Comparison of ENCODE assay signal across 17 mouse cellular contexts in genomic region chr9:24283536-24283935, GRCm38 (mm10).
DNase-seq lines count a peak whose midpoint lies in the region; TF ChIP-seq lines count a peak whose summit lies in the region.
"Had no signal": no experiment of that assay in that cellular context is flagged by ENCODE, and none has a peak within 500 bp of the region (broad histone marks: within the 10 kb centered on the region; RNA-seq: fewer than 3 reads in every experiment).

No protein-coding gene starts in this region.

- no peak for TF ChIP-seq POLR2A in MEL (IDR thresholded peaks at IDR 0.05; ENCODE audit: control insufficient read depth in 1 of 2, insufficient read depth in 1 of 2, low read depth in 1 of 2, low read length in 2 of 2, poor library complexity in 1 of 2)

- TF ChIP-seq CTCF in left cerebral cortex, adult 2 months (IDR thresholded peaks at IDR 0.05), result no peak
- no peak for TF ChIP-seq CTCF in MEL (IDR thresholded peaks at IDR 0.05 in 2 of 3, conservative IDR thresholded peaks at IDR 0.05 in 1 of 3; ENCODE audit: control insufficient read depth in 1 of 3, insufficient read depth in 1 of 3, low read depth in 2 of 3, low read length in 3 of 3, poor library complexity in 1 of 3, severe bottlenecking in 1 of 3)

- no peak overlapping the region for H3K4me3 ChIP-seq in left cerebral cortex, adult 2 months
- no peak overlapping the region for H3K4me3 ChIP-seq in MEL (ENCODE audit: control insufficient read depth in 1 of 2, insufficient read depth in 1 of 2, low read depth in 2 of 2, low read length in 2 of 2)

- peak overlapping the region; percentile 69; the same call in 1 of the 2 replicates for H3K27ac ChIP-seq in left cerebral cortex, adult 2 months
- H3K27ac ChIP-seq in MEL (ENCODE audit: control insufficient read depth, low read depth, low read length), result no peak overlapping the region

- DNase-seq in left cerebral cortex, adult 2 months (ENCODE audit: extremely low spot score in 1 of 2, low spot score in 2 of 2), result no peak
- DNase-seq in left cerebral cortex, adult 9 months (ENCODE audit: low spot score in 2 of 2), result no peak
- DNase-seq in MEL (ENCODE audit: low read depth, low spot score), result peak; percentile 63
- DNase-seq in natural killer cell, adult 2 months (ENCODE audit: low spot score in 2 of 2), result no peak
- DNase-seq: adrenal gland, adult 2 months; adrenal gland, adult 8-10 months; adrenal gland, postnatal 10 days; adrenal gland, postnatal 14 days; adrenal gland, postnatal 25 days; adrenal gland, postnatal 36 days; B cell, adult 2 months; cerebellum, adult 11 months; cerebellum, adult 11-12 months; cerebellum, adult 18-20 months; cerebellum, adult 2 months had no signal

- H3K79me2 ChIP-seq in MEL (ENCODE audit: control insufficient read depth, insufficient read depth, low read length, poor library complexity), result no peaks in the 10 kb centered on the region

- peaks cover 29 to 38% of the 10 kb centered on the region in 2 experiments for H3K4me1 ChIP-seq in MEL (ENCODE audit: control insufficient read depth in 1 of 2, insufficient read depth in 2 of 2, low read length in 2 of 2)

- no peaks in the 10 kb centered on the region for H3K9me3 ChIP-seq in MEL (replicated peaks; ENCODE audit: insufficient read depth, low read length)

- H3K36me3 ChIP-seq in MEL (ENCODE audit: control insufficient read depth in 1 of 2, insufficient read depth in 2 of 2, low read length in 2 of 2), result peaks cover 0 to 49% of the 10 kb centered on the region in 2 experiments; a peak in 2 of 4 replicates
- H3K36me3 ChIP-seq: G1E had no signal

- H3K9ac ChIP-seq in MEL (ENCODE audit: control insufficient read depth, low read depth, low read length, poor library complexity, severe bottlenecking), result no peak overlapping the region

- intact Hi-C loops in left cerebral cortex, adult 2 months (cut with DNase I), result loop anchor here (2.0 to 5.0 kb wide), 3 partner anchors 73 to 787 kb away; no protein-coding TSS in a partner anchor

- H3K27me3 ChIP-seq in MEL (ENCODE audit: control insufficient read depth in 1 of 2, insufficient read depth in 2 of 2, low read length in 2 of 2), result no peaks in the 10 kb centered on the region
- H3K27me3 ChIP-seq: CH12.LX had no signal

- TF ChIP-seq EP300 in MEL (IDR thresholded peaks at IDR 0.05; ENCODE audit: low read depth in 1 of 2, low read length in 2 of 2), result peak; percentile 80 to 87

- TF ChIP-seq RAD21 in MEL (IDR thresholded peaks at IDR 0.05; ENCODE audit: low read depth, low read length), result no peak

TF ChIP-seq in MEL, 35 proteins besides CTCF, POLR2A, EP300 and RAD21:
- no peak for TF ChIP-seq MXI1 (IDR thresholded peaks at IDR 0.05; ENCODE audit: low read depth, low read length)
- no peak; the same call in 1 of the 2 replicates for TF ChIP-seq MAX (IDR thresholded peaks at IDR 0.05; ENCODE audit: low read length)
- TF ChIP-seq RCOR1 (IDR thresholded peaks at IDR 0.05; ENCODE audit: low read depth, low read length), result peak; percentile 96
- peak; percentile 95 for TF ChIP-seq TCF12 (IDR thresholded peaks at IDR 0.05; ENCODE audit: low read depth, low read length)
- TF ChIP-seq TAL1 (IDR thresholded peaks at IDR 0.05; ENCODE audit: low read length), result peak; percentile 56
- TF ChIP-seq ELF1 (IDR thresholded peaks at IDR 0.05; ENCODE audit: low read depth, low read length), result no peak
- peak; percentile 87; the same call in 1 of the 2 replicates for TF ChIP-seq GATA1 (IDR thresholded peaks at IDR 0.05; ENCODE audit: low read depth, low read length)
- TF ChIP-seq ZNF384 (IDR thresholded peaks at IDR 0.05; ENCODE audit: low read depth, low read length), result peak; percentile 77
- TF ChIP-seq MAFK (IDR thresholded peaks at IDR 0.05; ENCODE audit: borderline replicate concordance, low read depth, low read length), result peak; percentile 32; the same call in 1 of the 2 replicates
- no peak for TF ChIP-seq KAT2A (conservative IDR thresholded peaks at IDR 0.05; ENCODE audit: low read depth, low read length)
- peak; percentile 79; the same call in 1 of the 2 replicates for TF ChIP-seq ETS1 (IDR thresholded peaks at IDR 0.05; ENCODE audit: low read depth, low read length)
